Mouse (Mus musculus) MEL (cell line): ENCODE results near the gene Prss40. TPM values are rescaled to one million over a fixed set of nuclear protein-coding genes. Genes with fewer than 3 reads are reported as not detected.

Source experiments
- DNase-seq: peaks from one replicate; pipeline ENCODE4 v3.0.0; 2011; ENCODE audit warnings: low read depth, low spot score
- H3K27ac ChIP-seq: 2 replicates; pipeline ENCODE4 v1.5.1; 2012; ENCODE audit warnings: low read depth, mild to moderate bottlenecking, control low read depth, low read length, moderate library complexity; ENCODE audit not compliant: control insufficient read depth
- H3K27me3 ChIP-seq, 2 experiments: fragments of 150-350 bp in 1 of 2; sonication (generic) in 1 of 2; 2 replicates each; pipeline ENCODE4 v1.6.1; 2012; ENCODE audit warnings: low read length in 2 of 2, mild to moderate bottlenecking in 2 of 2, improper control_type of control experiment in 1 of 2, moderate library complexity in 1 of 2; ENCODE audit not compliant: insufficient read depth in 2 of 2, control insufficient read depth in 1 of 2
- H3K36me3 ChIP-seq, 2 experiments: 2 replicates each; pipeline ENCODE4 v1.6.1; 2012 to 2014; ENCODE audit warnings: low read length in 2 of 2, improper control_type of control experiment in 1 of 2, inconsistent platforms in 1 of 2, mild to moderate bottlenecking in 1 of 2; ENCODE audit not compliant: insufficient read depth in 2 of 2, control insufficient read depth in 1 of 2
- H3K4me1 ChIP-seq, 2 experiments: fragments of 150-350 bp in 1 of 2; sonication (generic) in 1 of 2; 2 replicates each; pipeline ENCODE4 v1.6.1; 2012; ENCODE audit warnings: low read length in 2 of 2, improper control_type of control experiment in 1 of 2, mild to moderate bottlenecking in 1 of 2; ENCODE audit not compliant: insufficient read depth in 2 of 2, control insufficient read depth in 1 of 2
- H3K4me3 ChIP-seq, 2 experiments: fragments of 150-350 bp in 1 of 2; sonication (generic) in 1 of 2; 2 replicates each; pipeline ENCODE4 v1.5.1; 2012; ENCODE audit warnings: low read depth in 2 of 2, low read length in 2 of 2, mild to moderate bottlenecking in 2 of 2, moderate library complexity in 2 of 2, control low read depth in 1 of 2, improper control_type of control experiment in 1 of 2; ENCODE audit not compliant: control insufficient read depth in 1 of 2, insufficient read depth in 1 of 2
- H3K79me2 ChIP-seq: 2 replicates; pipeline ENCODE4 v1.6.1; 2012; ENCODE audit warnings: mild to moderate bottlenecking, low read length, moderate library complexity; ENCODE audit not compliant: control insufficient read depth, poor library complexity, insufficient read depth
- H3K9ac ChIP-seq: 2 replicates; pipeline ENCODE4 v1.6.1; 2012; ENCODE audit warnings: low read depth, mild to moderate bottlenecking, control low read depth, low read length, moderate library complexity; ENCODE audit not compliant: control insufficient read depth, poor library complexity, severe bottlenecking
- H3K9me3 ChIP-seq: fragments of 150-350 bp; sonication (generic); replicated peaks from 2 replicates; pipeline ENCODE4 v1.6.1; 2012; ENCODE audit warnings: mild to moderate bottlenecking, low read length, improper control_type of control experiment, moderate library complexity; ENCODE audit not compliant: insufficient read depth
- BHLHE40 ChIP-seq: IDR thresholded peaks from 2 replicates; pipeline ENCODE4 v1.6.1; 2012; ENCODE audit warnings: low read depth, mild to moderate bottlenecking, inconsistent platforms, low read length, improper control_type of control experiment, borderline replicate concordance
- CHD1 ChIP-seq: IDR thresholded peaks from 2 replicates; pipeline ENCODE4 v1.6.1; 2012; ENCODE audit warnings: low read depth, mild to moderate bottlenecking, inconsistent platforms, low read length, improper control_type of control experiment
- CTCF ChIP-seq, 3 experiments: IDR thresholded peaks in 2 of 3; conservative IDR thresholded peaks in 1 of 3; 2 replicates each; pipeline ENCODE4 v1.5.1; 2011 to 2012; ENCODE audit warnings: low read length in 3 of 3, low read depth in 2 of 3, mild to moderate bottlenecking in 2 of 3, improper control_type of control experiment in 1 of 3, inconsistent platforms in 1 of 3, mixed read lengths in 1 of 3, moderate library complexity in 1 of 3; ENCODE audit not compliant: control insufficient read depth in 1 of 3, insufficient read depth in 1 of 3, poor library complexity in 1 of 3, severe bottlenecking in 1 of 3
- ETS1 ChIP-seq: IDR thresholded peaks from 2 replicates; pipeline ENCODE4 v1.6.1; 2012; ENCODE audit warnings: low read depth, mild to moderate bottlenecking, inconsistent platforms, low read length, improper control_type of control experiment, moderate library complexity
- GABPA ChIP-seq: IDR thresholded peaks from 2 replicates; pipeline ENCODE4 v1.6.1; 2012; ENCODE audit warnings: low read depth, mild to moderate bottlenecking, inconsistent platforms, low read length, improper control_type of control experiment, moderate library complexity
- GATA1 ChIP-seq: IDR thresholded peaks from 2 replicates; pipeline ENCODE4 v1.6.1; 2011; ENCODE audit warnings: low read depth, low read length, improper control_type of control experiment
- MAX ChIP-seq: IDR thresholded peaks from 2 replicates; pipeline ENCODE4 v1.6.1; 2011; ENCODE audit warnings: low read length, improper control_type of control experiment
- MAZ ChIP-seq: IDR thresholded peaks from 2 replicates; pipeline ENCODE4 v1.6.1; 2012; ENCODE audit warnings: low read depth, mild to moderate bottlenecking, inconsistent platforms, low read length, improper control_type of control experiment
- MEF2A ChIP-seq: IDR thresholded peaks from 2 replicates; pipeline ENCODE4 v1.6.1; 2014; ENCODE audit warnings: low read depth, mild to moderate bottlenecking, inconsistent platforms, low read length, improper control_type of control experiment; ENCODE audit not compliant: poor library complexity, insufficient replicate concordance, severe bottlenecking; ENCODE audit errors: extremely low read depth
- MXI1 ChIP-seq: IDR thresholded peaks from 2 replicates; pipeline ENCODE4 v1.6.1; 2011; ENCODE audit warnings: mild to moderate bottlenecking, low read depth, low read length, improper control_type of control experiment
- MYC ChIP-seq: IDR thresholded peaks from 2 replicates; pipeline ENCODE4 v1.6.1; 2011; ENCODE audit warnings: low read depth, mild to moderate bottlenecking, low read length, improper control_type of control experiment, moderate library complexity
- NELFE ChIP-seq: IDR thresholded peaks from 2 replicates; pipeline ENCODE4 v1.6.1; 2011; ENCODE audit warnings: low read depth, low read length, improper control_type of control experiment
- POLR2A ChIP-seq, 2 experiments: IDR thresholded peaks; 2 replicates each; pipeline ENCODE4 v1.6.1; 2011 to 2012; ENCODE audit warnings: low read length in 2 of 2, mild to moderate bottlenecking in 2 of 2, control low read depth in 1 of 2, improper control_type of control experiment in 1 of 2, low read depth in 1 of 2, moderate library complexity in 1 of 2; ENCODE audit not compliant: control insufficient read depth in 1 of 2, insufficient read depth in 1 of 2, poor library complexity in 1 of 2
- POLR2AphosphoS2 ChIP-seq: IDR thresholded peaks from 2 replicates; pipeline ENCODE4 v1.6.1; 2011; ENCODE audit warnings: low read length, improper control_type of control experiment
- POLR2AphosphoS5 ChIP-seq: IDR thresholded peaks from 2 replicates; pipeline ENCODE4 v1.6.1; 2012; ENCODE audit warnings: low read depth, borderline replicate concordance, mild to moderate bottlenecking, inconsistent platforms, low read length, moderate library complexity, mixed read lengths
- SIN3A ChIP-seq: IDR thresholded peaks from 2 replicates; pipeline ENCODE4 v1.6.1; 2012; ENCODE audit warnings: low read length, improper control_type of control experiment, inconsistent platforms
- TAL1 ChIP-seq: IDR thresholded peaks from 2 replicates; pipeline ENCODE4 v1.6.1; 2012; ENCODE audit warnings: mild to moderate bottlenecking, inconsistent platforms, low read length, moderate library complexity, mixed read lengths
- TBP ChIP-seq: IDR thresholded peaks from 2 replicates; pipeline ENCODE4 v1.8.0; 2011; ENCODE audit warnings: low read depth, low read length, improper control_type of control experiment
- ZC3H11A ChIP-seq: IDR thresholded peaks from 2 replicates; pipeline ENCODE4 v1.6.1; 2012; ENCODE audit warnings: low read depth, mild to moderate bottlenecking, inconsistent platforms, low read length, improper control_type of control experiment
- ZNF384 ChIP-seq: IDR thresholded peaks from 2 replicates; pipeline ENCODE4 v1.6.1; 2012; ENCODE audit warnings: low read depth, mild to moderate bottlenecking, inconsistent platforms, low read length, improper control_type of control experiment
- polyA plus RNA-seq, 2 experiments: library from polyadenylated mRNA; stranded (reverse) in 1 of 2; unstranded in 1 of 2; fragments of >175 nt in 1 of 2; fragments of >200 nt in 1 of 2; gene quantifications; 2 replicates each; pipeline versions ENCODE4 v1.2.1 to v1.2.4; 2012; ENCODE audit warnings: low replicate concordance in 2 of 2, low read depth in 1 of 2; ENCODE audit not compliant: insufficient read length in 2 of 2, insufficient read depth in 1 of 2, missing spikeins in 1 of 2
- total RNA-seq: library from RNA; depleted of rRNA; stranded (reverse); fragments of 300-350 nt; gene quantifications from 2 replicates; pipeline ENCODE4 v1.2.3, GENCODE M21; 2012

Prss40 gene
- total and polyA plus RNA-seq, 3 experiments: not detected

- no peak for TF ChIP-seq ZC3H11A
- TF ChIP-seq POLR2AphosphoS5: no peak
- TF ChIP-seq TBP: no peak
- TF ChIP-seq ZNF384: no peak
- TF ChIP-seq BHLHE40: no peak
- TF ChIP-seq MXI1: no peak
- no peak for TF ChIP-seq GABPA
- no peak for TF ChIP-seq CHD1
- TF ChIP-seq ETS1: no peak
- no peak for TF ChIP-seq POLR2AphosphoS2
- TF ChIP-seq SIN3A: no peak
- TF ChIP-seq MYC: no peak
- TF ChIP-seq, all 39 proteins: peak for 0
- no peak for DNase-seq
- Histone ChIP-seq H3K9ac (no peak overlapping the region), H3K27me3 (no peaks in the 10 kb centered on the region), H3K4me1 (no peaks in the 10 kb centered on the region), H3K9me3 (no peaks in the 10 kb centered on the region), H3K4me3 (no peak overlapping the region), H3K79me2 (no peaks in the 10 kb centered on the region), H3K27ac (no peak overlapping the region), H3K36me3 (no peaks in the 10 kb centered on the region)
Measured at GRCm38 (mm10) chr1:34564383-34565045, 3.8 kb upstream of the Prss40 start.

GRCm38 (mm10) chr1:34554275-34554674 is 6.5 kb downstream of the Prss40 start:
- Histone ChIP-seq H3K4me1 (no peaks in the 10 kb centered on the region), H3K9me3 (no peaks in the 10 kb centered on the region), H3K36me3 (no peaks in the 10 kb centered on the region), H3K79me2 (no peaks in the 10 kb centered on the region), H3K27me3 (no peaks in the 10 kb centered on the region), H3K9ac (no peak overlapping the region), H3K4me3 (no peak overlapping the region), H3K27ac (no peak overlapping the region)
- TF ChIP-seq ZNF384 (no peak), CTCF (IDR thresholded peaks at IDR 0.05 in 2 of 3, conservative IDR thresholded peaks at IDR 0.05 in 1 of 3; ENCODE audit: control insufficient read depth in 1 of 3, insufficient read depth in 1 of 3, low read depth in 2 of 3, low read length in 3 of 3, poor library complexity in 1 of 3, severe bottlenecking in 1 of 3) (no peak)
- DNase-seq: no peak

- TF ChIP-seq POLR2A (IDR thresholded peaks at IDR 0.05; ENCODE audit: control insufficient read depth in 1 of 2, insufficient read depth in 1 of 2, low read depth in 1 of 2, low read length in 2 of 2, poor library complexity in 1 of 2): no peak
- no peak for TF ChIP-seq GATA1
- TF ChIP-seq GABPA: no peak
- no peak for TF ChIP-seq NELFE
- TF ChIP-seq MAX: no peak
- TF ChIP-seq TAL1: no peak
- TF ChIP-seq MEF2A: no peak
- no peak for TF ChIP-seq MAZ
- Histone ChIP-seq H3K79me2 (no peaks in the 10 kb centered on the region), H3K9me3 (no peaks in the 10 kb centered on the region)
Measured at GRCm38 (mm10) chr1:34553690-34554089, 7.1 kb downstream of the Prss40 start.

More at GRCm38 (mm10) chr1:34553690-34554089, 7.1 kb downstream of the Prss40 start:
- H3K36me3 ChIP-seq: no peaks in the 10 kb centered on the region
- no peak overlapping the region for H3K4me3 ChIP-seq
- no peaks in the 10 kb centered on the region for H3K27me3 ChIP-seq
- no peak overlapping the region for H3K9ac ChIP-seq
- no peak overlapping the region for H3K27ac ChIP-seq
- no peak for DNase-seq
- H3K4me1 ChIP-seq: no peaks in the 10 kb centered on the region
